Mouse (Mus musculus): ENCODE results near the gene Dus4l.

Gene Dus4l

GRCm38 (mm10) chr12:31654197-31654964 is at the start of gene Dus4l, which contains the start of gene Cog5:
Gene Dus4l, minus strand, starts transcription at chr12:31654826.
Gene Cog5, plus strand, starts transcription at chr12:31654869.
- under 1% methylated on average over 47 of the region's 47 CpGs for WGBS

GRCm38 (mm10) chr12:31703904-31704303 is 49.3 kb upstream of the Dus4l start:
- 87% methylated on average over 6 of the region's 6 CpGs for WGBS

- 77% methylated on average over 5 of the region's 5 CpGs for WGBS
These were observed 46.8 kb upstream of the Dus4l start for GRCm38 (mm10) chr12:31701411-31701810.

GRCm38 (mm10) chr12:31700623-31701347 is 46.2 kb upstream of the Dus4l start:
- WGBS: 66% methylated on average over 5 of the region's 5 CpGs

GRCm38 (mm10) chr12:31693278-31693677 is 38.7 kb upstream of the Dus4l start:
- 96% methylated on average over 1 of the region's 1 CpGs for WGBS

- WGBS: 94% methylated on average over 3 of the region's 3 CpGs
These were observed 32.1 kb upstream of the Dus4l start for GRCm38 (mm10) chr12:31686679-31687078.

- WGBS: 79% methylated on average over 3 of the region's 3 CpGs
These were observed 12.6 kb upstream of the Dus4l start for GRCm38 (mm10) chr12:31667187-31667586.

GRCm38 (mm10) chr12:31665999-31666398 is 11.4 kb upstream of the Dus4l start:
- WGBS: 70% methylated on average over 6 of the region's 6 CpGs

GRCm38 (mm10) chr12:31656841-31657240 is 2.2 kb upstream of the Dus4l start:
- 96% methylated on average over 2 of the region's 2 CpGs for WGBS

- whole genome bisulfite sequencing: under 1% methylated on average over 29 of the region's 29 CpGs
These were observed 395 bp upstream of the Dus4l start for GRCm38 (mm10) chr12:31654965-31655477.

- 75% methylated on average over 5 of the region's 5 CpGs for WGBS
These were observed 1.0 kb downstream of the Dus4l start for GRCm38 (mm10) chr12:31653611-31654010.

- 84% methylated on average over 3 of the region's 3 CpGs for WGBS
These were observed 19.4 kb downstream of the Dus4l start for GRCm38 (mm10) chr12:31635240-31635607.

GRCm38 (mm10) chr12:31634343-31635239 is 20.0 kb downstream of the Dus4l start, which contains the start of gene Bcap29:
Gene Bcap29, minus strand, starts transcription at chr12:31634658.
- WGBS: 2% methylated on average over 62 of the region's 73 CpGs

GRCm38 (mm10) chr12:31633970-31634342 is 20.7 kb downstream of the Dus4l start:
- 6% methylated on average over 13 of the region's 13 CpGs for WGBS

- WGBS: 96% methylated on average over 9 of the region's 9 CpGs
These were observed 26.2 kb downstream of the Dus4l start for GRCm38 (mm10) chr12:31628396-31628795.

- WGBS: 100% methylated on average over 1 of the region's 1 CpGs
These were observed 29.6 kb downstream of the Dus4l start for GRCm38 (mm10) chr12:31625016-31625415.

GRCm38 (mm10) chr12:31620106-31620505 is 34.5 kb downstream of the Dus4l start:
- 76% methylated on average over 8 of the region's 8 CpGs for WGBS

GRCm38 (mm10) chr12:31613353-31613752 is 41.3 kb downstream of the Dus4l start:
- 74% methylated on average over 4 of the region's 4 CpGs for WGBS

- 55% methylated on average over 3 of the region's 3 CpGs for WGBS
These were observed 46.5 kb downstream of the Dus4l start for GRCm38 (mm10) chr12:31608138-31608537.

GRCm38 (mm10) chr12:31604894-31605293 is 49.7 kb downstream of the Dus4l start:
- 85% methylated on average over 3 of the region's 3 CpGs for WGBS

- WGBS: 89% methylated on average over 6 of the region's 6 CpGs
These were observed 51.0 kb downstream of the Dus4l start for GRCm38 (mm10) chr12:31603586-31603985.

GRCm38 (mm10) chr12:31594296-31594695 is 60.3 kb downstream of the Dus4l start:
- 86% methylated on average over 3 of the region's 3 CpGs for WGBS
